Mouse (Mus musculus): ENCODE results near the gene Lbhd2. TPM values are rescaled to one million over a fixed set of nuclear protein-coding genes. Genes with fewer than 3 reads are reported as not detected.

Lbhd2 gene
- polyA plus RNA-seq, 1 experiment = 1.4 TPM

DNA sequence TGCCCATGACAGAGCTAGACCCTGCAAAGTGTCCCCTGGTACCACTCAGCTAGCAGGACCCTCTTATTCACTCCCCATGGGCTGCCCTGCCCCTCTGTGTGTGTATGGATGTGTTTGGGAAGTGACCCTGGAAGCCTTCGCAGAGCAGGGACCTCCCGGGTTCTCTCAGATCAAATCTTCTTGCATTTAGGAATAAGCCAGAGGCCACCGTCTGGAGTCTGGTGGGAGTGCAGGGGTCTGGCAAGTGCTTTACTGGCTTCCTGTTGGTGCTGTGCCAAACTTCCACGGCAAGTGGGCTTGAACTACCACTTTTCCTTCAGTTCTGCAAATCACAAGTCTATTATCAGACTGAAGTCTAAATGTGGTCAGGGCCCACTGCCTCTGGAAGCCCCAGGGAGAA lies 47.4 kb downstream of the Lbhd2 start:
- no peak overlapping the region for H3K4me3 ChIP-seq (ENCODE audit: insufficient read depth, low read length)
- no peak overlapping the region for H3K27ac ChIP-seq (ENCODE audit: insufficient read depth, low read length)
- no peak for TF ChIP-seq POLR2A (IDR thresholded peaks at IDR 0.05; ENCODE audit: extremely low read depth, insufficient read depth, low read length)
- no peak for TF ChIP-seq CTCF (IDR thresholded peaks at IDR 0.05; ENCODE audit: extremely low read depth, insufficient read depth, low read length)
- peaks cover 2% of the 10 kb centered on the region; the same call in 1 of the 2 replicates for H3K4me1 ChIP-seq (ENCODE audit: control insufficient read depth, insufficient read depth, low read length)

DNA sequence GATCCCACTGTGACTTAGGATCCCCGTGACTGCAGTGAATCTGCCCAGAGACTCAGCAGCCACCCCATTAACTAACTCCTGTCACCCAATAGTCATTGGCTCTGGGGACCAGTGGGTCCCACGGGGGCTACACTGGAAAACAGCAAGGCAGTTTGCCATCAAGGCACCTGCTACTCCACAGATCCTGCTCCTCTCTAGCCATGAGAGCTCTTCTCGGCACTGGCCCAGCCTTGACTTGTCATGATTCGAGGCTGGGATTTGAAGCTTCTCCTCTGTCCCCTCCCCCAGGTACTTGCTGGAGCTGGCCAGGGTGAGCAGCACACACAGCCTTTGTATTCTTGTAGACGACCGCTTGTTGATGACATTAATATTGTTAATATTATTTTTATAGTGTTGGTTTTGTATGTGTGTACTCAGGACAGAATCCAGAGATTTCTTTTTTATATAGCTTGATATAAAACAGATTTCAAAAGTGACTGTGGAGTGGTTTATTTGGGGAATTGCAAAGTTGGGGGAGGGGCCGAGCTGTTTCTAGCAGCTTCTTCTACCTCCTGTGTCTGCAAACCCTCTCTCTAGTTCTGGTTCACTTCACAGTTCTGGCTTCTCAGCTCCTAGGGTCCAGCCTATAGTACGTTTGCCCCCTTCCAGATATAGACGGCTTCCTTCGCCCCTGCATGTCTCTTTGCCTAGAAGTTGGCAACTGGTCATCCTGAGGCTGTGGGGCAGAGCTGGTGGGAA lies 48.1 kb downstream of the Lbhd2 start:
- TF ChIP-seq POLR2A (IDR thresholded peaks at IDR 0.05; ENCODE audit: extremely low read depth, insufficient read depth, low read length) (no peak), CTCF (IDR thresholded peaks at IDR 0.05; ENCODE audit: extremely low read depth, insufficient read depth, low read length) (no peak)
- H3K27ac ChIP-seq (ENCODE audit: insufficient read depth, low read length) = no peak overlapping the region
- peaks cover 2% of the 10 kb centered on the region; the same call in 1 of the 2 replicates for H3K4me1 ChIP-seq (ENCODE audit: control insufficient read depth, insufficient read depth, low read length)
- no peak overlapping the region for H3K4me3 ChIP-seq (ENCODE audit: insufficient read depth, low read length)

- H3K4me3 ChIP-seq (ENCODE audit: insufficient read depth, low read length) = no peak overlapping the region
- no peak for TF ChIP-seq CTCF (IDR thresholded peaks at IDR 0.05; ENCODE audit: extremely low read depth, insufficient read depth, low read length)
- no peak for TF ChIP-seq POLR2A (IDR thresholded peaks at IDR 0.05; ENCODE audit: extremely low read depth, insufficient read depth, low read length)
- no peak overlapping the region for H3K27ac ChIP-seq (ENCODE audit: insufficient read depth, low read length)
- peaks cover 2% of the 10 kb centered on the region; the same call in 1 of the 2 replicates for H3K4me1 ChIP-seq (ENCODE audit: control insufficient read depth, insufficient read depth, low read length)
Observed at GRCm38 (mm10) chr12:111455311-111455846, 48.8 kb downstream of the Lbhd2 start.

GRCm38 (mm10) chr12:111455860-111456259 lies 49.3 kb downstream of the Lbhd2 start:
- Histone ChIP-seq H3K4me1 (ENCODE audit: control insufficient read depth, insufficient read depth, low read length) (no peaks in the 10 kb centered on the region), H3K4me3 (ENCODE audit: insufficient read depth, low read length) (no peak overlapping the region), H3K27ac (ENCODE audit: insufficient read depth, low read length) (no peak overlapping the region)
- TF ChIP-seq POLR2A (IDR thresholded peaks at IDR 0.05; ENCODE audit: extremely low read depth, insufficient read depth, low read length) = no peak
- no peak for TF ChIP-seq CTCF (IDR thresholded peaks at IDR 0.05; ENCODE audit: extremely low read depth, insufficient read depth, low read length)

- Histone ChIP-seq H3K4me3 (ENCODE audit: insufficient read depth, low read length) (no peak overlapping the region), H3K27ac (ENCODE audit: insufficient read depth, low read length) (no peak overlapping the region), H3K4me1 (ENCODE audit: control insufficient read depth, insufficient read depth, low read length) (no peaks in the 10 kb centered on the region)
- no peak for TF ChIP-seq CTCF (IDR thresholded peaks at IDR 0.05; ENCODE audit: extremely low read depth, insufficient read depth, low read length)
- TF ChIP-seq POLR2A (IDR thresholded peaks at IDR 0.05; ENCODE audit: extremely low read depth, insufficient read depth, low read length) = no peak
Observed at GRCm38 (mm10) chr12:111457742-111458141, 51.1 kb downstream of the Lbhd2 start.

Other genes with a start within 250 kb of the Lbhd2 start
- 31.4 and 31.6 TPM in 2 replicates for gene Traf3, start 240.4 kb upstream of the Lbhd2 start, polyA plus RNA-seq (2012; rRNA removed)
- not detected in 2 replicates for gene 4930595D18Rik, start 222.3 kb upstream of the Lbhd2 start, polyA plus RNA-seq (2012; rRNA removed)
- 18.7 and 23.1 TPM in 2 replicates for gene Amn, start 135.7 kb upstream of the Lbhd2 start, polyA plus RNA-seq (2012; rRNA removed)
- 195 and 201 TPM in 2 replicates for gene Cdc42bpb, start 29.1 kb upstream of the Lbhd2 start, polyA plus RNA-seq (2012; rRNA removed)
- 2.4 and 2.5 TPM in 2 replicates for gene Exoc3l4, start 10.2 kb downstream of the Lbhd2 start, polyA plus RNA-seq (2012; rRNA removed)
- gene Tnfaip2, start 35.7 kb downstream of the Lbhd2 start, polyA plus RNA-seq (2012; rRNA removed) = 0.66 and 0.79 TPM in 2 replicates
- 6.3 and 9.1 TPM in 2 replicates for gene Gm266, start 79.0 kb downstream of the Lbhd2 start, polyA plus RNA-seq (2012; rRNA removed)
- gene Eif5, start 131.2 kb downstream of the Lbhd2 start, polyA plus RNA-seq (2012; rRNA removed) = 149 and 160 TPM in 2 replicates
- gene Mark3, start 167.7 kb downstream of the Lbhd2 start, polyA plus RNA-seq (2012; rRNA removed) = 73.9 and 76.5 TPM in 2 replicates

Data from cortical plate, adult 2 months (tissue).